Mouse (Mus musculus): ENCODE data around the gene Gprc5a. TPM values are rescaled to one million over a fixed set of nuclear protein-coding genes. Genes with fewer than 3 reads are reported as not detected.

Gprc5a gene
- polyA plus RNA-seq, 1 experiment from 2014 or later = 9.8 TPM

DNA sequence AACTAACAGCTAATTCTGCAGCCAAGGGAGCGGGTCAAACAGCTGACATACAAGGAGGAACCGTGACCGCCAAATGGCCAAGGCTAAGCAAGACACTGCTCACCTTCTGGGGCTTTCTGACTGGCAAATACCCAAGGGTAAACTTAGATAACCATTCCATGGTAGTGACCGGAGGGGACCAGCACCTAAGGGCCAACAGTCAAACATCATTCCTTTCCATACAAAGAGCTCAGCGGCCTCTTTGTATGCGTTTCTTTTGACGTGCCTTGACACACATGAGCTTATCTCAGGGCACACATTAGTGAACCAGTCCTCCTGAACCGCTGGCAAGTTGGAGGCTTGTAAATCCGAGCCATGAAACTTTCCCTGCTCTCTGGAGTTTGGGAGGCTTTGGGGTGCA is 18.2 kb upstream of the Gprc5a start:
- Histone ChIP-seq H3K4me1 (replicated peaks; ENCODE audit: control insufficient read depth, insufficient read depth) (no peaks in the 10 kb centered on the region), H3K27me3 (ENCODE audit: control insufficient read depth, insufficient read depth, low read length) (no peaks in the 10 kb centered on the region), H3K4me2 (replicated peaks; ENCODE audit: low read depth) (no peak overlapping the region), H3K9ac (ENCODE audit: low read length) (no peak overlapping the region), H3K4me3 (ENCODE audit: low read depth, low read length) (no peak overlapping the region), H3K9me3 (ENCODE audit: control insufficient read depth, low read length) (no peaks in the 10 kb centered on the region), H3K36me3 (ENCODE audit: control insufficient read depth, insufficient read depth, low read length) (no peaks in the 10 kb centered on the region), H3K27ac (replicated peaks) (no peak overlapping the region)
- DNase-seq (ENCODE audit: low spot score) (peak; percentile 64), ATAC-seq (ENCODE audit: low FRiP score, low TSS enrichment) (peak; percentile 65)
- WGBS = 42% methylated on average over 9 of the region's 9 CpGs
- TF ChIP-seq CTCF (IDR thresholded peaks at IDR 0.05; ENCODE audit: low read depth) (no peak), EP300 (optimal IDR thresholded peaks at IDR 0.05) (no peak)

DNA sequence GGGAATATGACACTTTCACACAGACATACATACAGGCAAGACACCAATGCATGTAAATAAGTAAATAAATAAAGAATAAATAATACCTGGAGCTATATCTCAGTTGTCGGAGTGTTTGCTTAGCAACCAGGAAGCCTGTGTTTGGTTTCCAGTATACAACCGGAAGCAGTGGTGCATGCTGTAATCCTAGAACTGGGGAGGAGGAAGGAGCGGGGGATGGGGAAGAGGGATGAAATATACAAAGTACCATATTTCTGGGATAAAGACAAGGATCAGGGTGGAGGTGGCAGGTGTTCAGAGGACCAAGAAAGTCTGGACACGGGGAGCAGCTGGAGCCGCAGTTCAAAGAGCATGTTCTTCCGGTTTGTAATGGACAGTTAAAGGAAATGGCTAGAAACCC is 16.9 kb upstream of the Gprc5a start:
- H3K4me2 ChIP-seq (replicated peaks; ENCODE audit: low read depth) = no peak overlapping the region
- H3K4me1 ChIP-seq (replicated peaks; ENCODE audit: control insufficient read depth, insufficient read depth) = no peaks in the 10 kb centered on the region
- no peak overlapping the region for H3K27ac ChIP-seq (replicated peaks)
- 64% methylated on average over 6 of the region's 6 CpGs for WGBS
- H3K9ac ChIP-seq (ENCODE audit: low read length) = no peak overlapping the region
- no peaks in the 10 kb centered on the region for H3K9me3 ChIP-seq (ENCODE audit: control insufficient read depth, low read length)
- DNase-seq (ENCODE audit: low spot score) (no peak), ATAC-seq (ENCODE audit: low FRiP score, low TSS enrichment) (no peak; the same call in 1 of the 2 replicates)
- no peak overlapping the region for H3K4me3 ChIP-seq (ENCODE audit: low read depth, low read length)
- H3K36me3 ChIP-seq (ENCODE audit: control insufficient read depth, insufficient read depth, low read length) = no peaks in the 10 kb centered on the region
- no peak for TF ChIP-seq EP300 (optimal IDR thresholded peaks at IDR 0.05)
- no peak for TF ChIP-seq CTCF (IDR thresholded peaks at IDR 0.05; ENCODE audit: low read depth)
- H3K27me3 ChIP-seq (ENCODE audit: control insufficient read depth, insufficient read depth, low read length) = no peaks in the 10 kb centered on the region

DNA sequence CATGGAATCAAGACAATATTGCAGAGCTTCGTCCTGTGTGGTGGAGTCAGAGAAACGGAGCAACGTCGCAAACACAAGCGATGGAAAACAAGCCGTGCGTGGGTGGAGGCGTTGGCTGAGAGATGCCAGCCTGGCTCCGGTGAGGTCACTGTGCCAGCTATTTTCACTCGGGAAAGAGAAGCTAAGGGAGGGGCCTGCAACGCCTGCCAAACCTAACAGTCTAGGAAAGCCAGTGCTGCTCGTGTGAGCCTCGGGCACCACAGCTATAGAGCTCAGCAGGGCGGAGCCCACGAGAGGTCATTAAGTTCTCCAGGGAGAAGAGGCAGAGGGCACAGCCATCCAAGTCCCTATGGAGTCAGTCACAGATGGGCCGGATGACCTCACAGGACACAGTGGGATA is 16.5 kb upstream of the Gprc5a start:
- no peaks in the 10 kb centered on the region for H3K36me3 ChIP-seq (ENCODE audit: control insufficient read depth, insufficient read depth, low read length)
- 62% methylated on average over 16 of the region's 16 CpGs for WGBS
- TF ChIP-seq CTCF (IDR thresholded peaks at IDR 0.05; ENCODE audit: low read depth) (no peak), EP300 (optimal IDR thresholded peaks at IDR 0.05) (no peak)
- H3K9ac ChIP-seq (ENCODE audit: low read length) = no peak overlapping the region
- no peak overlapping the region for H3K27ac ChIP-seq (replicated peaks)
- H3K4me3 ChIP-seq (ENCODE audit: low read depth, low read length) = no peak overlapping the region
- no peaks in the 10 kb centered on the region for H3K4me1 ChIP-seq (replicated peaks; ENCODE audit: control insufficient read depth, insufficient read depth)
- peak; percentile 57 for DNase-seq (ENCODE audit: low spot score)
- no peak overlapping the region for H3K4me2 ChIP-seq (replicated peaks; ENCODE audit: low read depth)
- H3K27me3 ChIP-seq (ENCODE audit: control insufficient read depth, insufficient read depth, low read length) = no peaks in the 10 kb centered on the region
- peak; percentile 75 for ATAC-seq (ENCODE audit: low FRiP score, low TSS enrichment)
- H3K9me3 ChIP-seq (ENCODE audit: control insufficient read depth, low read length) = no peaks in the 10 kb centered on the region

DNA sequence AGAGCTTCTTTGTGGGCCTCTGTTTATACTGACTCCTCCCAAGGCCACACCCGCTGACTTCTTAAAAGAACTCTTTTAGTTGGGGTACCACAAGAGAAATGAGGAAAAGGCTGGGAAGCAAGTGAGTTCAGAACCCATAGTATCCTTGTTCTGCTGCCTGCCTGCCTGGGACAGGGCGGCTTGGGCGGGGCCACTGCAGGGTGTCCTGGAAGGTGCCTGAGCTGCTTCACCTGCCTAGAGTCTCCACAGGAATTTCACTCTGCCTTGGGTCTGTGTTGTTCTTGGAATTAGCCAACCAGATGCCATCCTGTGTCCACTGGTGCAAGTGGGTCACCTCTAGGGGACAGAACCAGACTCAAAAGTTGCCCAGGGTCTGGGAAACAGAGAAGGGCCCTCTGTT is 11.7 kb upstream of the Gprc5a start:
- Histone ChIP-seq H3K27me3 (ENCODE audit: control insufficient read depth, insufficient read depth, low read length) (no peaks in the 10 kb centered on the region), H3K9ac (ENCODE audit: low read length) (no peak overlapping the region), H3K4me1 (replicated peaks; ENCODE audit: control insufficient read depth, insufficient read depth) (no peaks in the 10 kb centered on the region), H3K27ac (replicated peaks) (no peak overlapping the region), H3K36me3 (ENCODE audit: control insufficient read depth, insufficient read depth, low read length) (no peaks in the 10 kb centered on the region), H3K9me3 (ENCODE audit: control insufficient read depth, low read length) (no peaks in the 10 kb centered on the region), H3K4me3 (ENCODE audit: low read depth, low read length) (no peak overlapping the region), H3K4me2 (replicated peaks; ENCODE audit: low read depth) (no peak overlapping the region)
- TF ChIP-seq CTCF (IDR thresholded peaks at IDR 0.05; ENCODE audit: low read depth) = no peak
- TF ChIP-seq EP300 (optimal IDR thresholded peaks at IDR 0.05) = no peak
- DNase-seq (ENCODE audit: low spot score) (peak; percentile 51), ATAC-seq (ENCODE audit: low FRiP score, low TSS enrichment) (peak; percentile 58; the same call in 1 of the 2 replicates)
- WGBS = 45% methylated on average over 3 of the region's 3 CpGs

DNA sequence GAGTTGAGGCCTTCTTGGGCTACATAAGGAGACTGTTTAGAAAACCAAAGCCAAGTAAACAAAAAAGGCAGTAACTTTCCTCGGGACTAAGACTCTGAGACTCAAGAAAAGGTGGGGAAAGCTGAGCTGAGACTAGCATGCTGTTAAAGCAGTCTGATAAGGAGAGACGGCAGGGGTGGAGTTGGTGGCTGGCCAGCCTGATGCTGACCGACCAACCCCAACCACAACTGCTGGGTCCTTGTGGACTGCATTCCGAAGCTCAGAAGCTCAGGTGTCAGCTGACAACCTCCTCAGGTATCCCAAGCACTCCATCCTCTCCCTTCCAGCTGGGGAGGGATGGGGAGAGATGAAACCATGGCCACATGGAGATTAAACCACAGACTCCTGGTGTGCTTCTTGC is 9.6 kb upstream of the Gprc5a start:
- peak; percentile 33 for ATAC-seq (ENCODE audit: low FRiP score, low TSS enrichment)

DNA sequence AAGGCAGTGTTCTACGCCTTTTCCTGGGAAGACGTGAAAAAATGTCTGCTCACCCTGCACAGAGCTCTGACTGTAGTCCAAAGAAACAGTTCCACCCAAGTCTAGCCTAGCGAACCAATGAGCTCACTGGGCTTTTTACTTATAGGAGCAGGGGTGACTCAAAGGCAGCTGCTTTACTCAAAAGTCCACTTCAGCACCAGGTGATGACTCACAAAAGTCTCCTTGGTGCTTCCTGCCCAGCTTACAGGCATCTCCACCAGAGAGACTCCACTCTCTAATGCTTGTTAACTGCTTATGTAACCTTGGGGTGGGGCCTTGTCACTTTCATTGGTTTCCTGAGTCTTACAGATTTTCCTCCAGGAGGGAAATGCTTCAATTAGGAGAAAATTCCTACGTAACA is 4.7 kb upstream of the Gprc5a start:
- ATAC-seq (ENCODE audit: low FRiP score, low TSS enrichment) = peak; percentile 53
- WGBS = 88% methylated on average over 4 of the region's 4 CpGs
- H3K27me3 ChIP-seq (ENCODE audit: control insufficient read depth, insufficient read depth, low read length) = no peaks in the 10 kb centered on the region
- no peak overlapping the region for H3K4me3 ChIP-seq (ENCODE audit: low read depth, low read length)
- no peak overlapping the region for H3K27ac ChIP-seq (replicated peaks)
- no peak for DNase-seq (ENCODE audit: low spot score)
- no peaks in the 10 kb centered on the region for H3K36me3 ChIP-seq (ENCODE audit: control insufficient read depth, insufficient read depth, low read length)
- no peak overlapping the region for H3K4me2 ChIP-seq (replicated peaks; ENCODE audit: low read depth)
- TF ChIP-seq EP300 (optimal IDR thresholded peaks at IDR 0.05) (no peak), CTCF (IDR thresholded peaks at IDR 0.05; ENCODE audit: low read depth) (no peak)
- H3K4me1 ChIP-seq (replicated peaks; ENCODE audit: control insufficient read depth, insufficient read depth) = no peaks in the 10 kb centered on the region
- H3K9ac ChIP-seq (ENCODE audit: low read length) = no peak overlapping the region
- H3K9me3 ChIP-seq (ENCODE audit: control insufficient read depth, low read length) = no peaks in the 10 kb centered on the region

More for the DNA sequence above, 9.6 kb upstream of the Gprc5a start:
- WGBS = 28% methylated on average over 4 of the region's 4 CpGs
- no peak overlapping the region for H3K4me2 ChIP-seq (replicated peaks; ENCODE audit: low read depth)
- no peak overlapping the region for H3K27ac ChIP-seq (replicated peaks)
- no peak for TF ChIP-seq CTCF (IDR thresholded peaks at IDR 0.05; ENCODE audit: low read depth)
- no peak for TF ChIP-seq EP300 (optimal IDR thresholded peaks at IDR 0.05)
- H3K4me1 ChIP-seq (replicated peaks; ENCODE audit: control insufficient read depth, insufficient read depth) = no peaks in the 10 kb centered on the region
- H3K27me3 ChIP-seq (ENCODE audit: control insufficient read depth, insufficient read depth, low read length) = no peaks in the 10 kb centered on the region
- no peak overlapping the region for H3K4me3 ChIP-seq (ENCODE audit: low read depth, low read length)
- H3K9ac ChIP-seq (ENCODE audit: low read length) = no peak overlapping the region
- DNase-seq (ENCODE audit: low spot score) = peak; percentile 50
- no peaks in the 10 kb centered on the region for H3K9me3 ChIP-seq (ENCODE audit: control insufficient read depth, low read length)
- H3K36me3 ChIP-seq (ENCODE audit: control insufficient read depth, insufficient read depth, low read length) = no peaks in the 10 kb centered on the region
